Mouse (Mus musculus) lung, postnatal 0 days (tissue): ENCODE measurements at regions not wholly inside any gene's neighbourhood (a gene's known extent, or its start where the extent isn't known, plus 50 kb on each side); places are given as distances from the start of the nearest gene placed in this dataset.

Source experiments
- CTCF ChIP-seq: IDR thresholded peaks from 2 replicates; pipeline ENCODE4 v1.5.1; 2016; ENCODE audit warnings: antibody characterized with exemption, mild to moderate bottlenecking
- EP300 ChIP-seq: IDR thresholded peaks from 2 replicates; pipeline ENCODE4 v1.6.1; 2016; ENCODE audit warnings: antibody characterized with exemption, mild to moderate bottlenecking, control low read depth

GRCm38 (mm10) chr7:124455659-124456058 lies 473.0 kb downstream of the Hs3st4 start:
- no peak for TF ChIP-seq EP300
- TF ChIP-seq CTCF, result no peak
